Mouse (Mus musculus): ENCODE results near the gene Nckap5. TPM values are rescaled to one million over a fixed set of nuclear protein-coding genes. Genes with fewer than 3 reads are reported as not detected.
A peak's percentile ranks its signal among the peaks of the same experiment; 100 is the strongest.

The Nckap5 gene
- polyA plus RNA-seq, 1 experiment from 2014 or later, result 16.6 TPM

DNA sequence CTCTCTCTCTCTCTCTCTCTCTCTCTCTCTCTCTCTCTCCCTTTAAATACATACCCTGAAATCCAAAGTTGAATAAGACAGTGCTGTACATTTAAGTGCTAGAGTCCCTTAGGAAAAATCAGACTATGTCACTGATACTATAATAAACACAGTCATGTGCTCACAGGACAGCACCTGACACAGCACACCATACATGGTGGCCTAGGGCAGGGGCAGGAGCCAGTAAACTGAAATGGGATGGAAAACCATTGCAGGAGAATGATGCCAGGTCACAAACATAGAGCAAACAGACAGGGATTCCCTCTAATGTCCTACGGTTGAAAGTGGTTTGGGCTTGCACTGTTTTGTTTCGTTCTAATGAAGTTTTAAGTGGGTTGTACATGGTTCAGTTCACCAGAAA lies 70.2 kb downstream of the Nckap5 start:
- no peak for DNase-seq (ENCODE audit: low spot score)
- H3K27ac ChIP-seq (ENCODE audit: low read depth, low read length), result no peak overlapping the region
- no peaks in the 10 kb centered on the region for H3K36me3 ChIP-seq (ENCODE audit: control insufficient read depth, insufficient read depth, low read length)
- H3K27me3 ChIP-seq (ENCODE audit: control insufficient read depth, insufficient read depth, low read length), result no peaks in the 10 kb centered on the region
- H3K4me2 ChIP-seq (ENCODE audit: low read depth, low read length, severe bottlenecking), result no peak overlapping the region
- H3K9ac ChIP-seq (ENCODE audit: low read length), result no peak overlapping the region
- 53% methylated on average over 2 of the region's 2 CpGs for WGBS
- no peaks in the 10 kb centered on the region for H3K9me3 ChIP-seq (ENCODE audit: control insufficient read depth, low read length)
- ATAC-seq (replicated peaks; ENCODE audit: low FRiP score), result no peak
- no peak overlapping the region for H3K4me3 ChIP-seq (ENCODE audit: low read depth, low read length)
- peaks cover 4% of the 10 kb centered on the region; the same call in 1 of the 2 replicates for H3K4me1 ChIP-seq (replicated peaks; ENCODE audit: control insufficient read depth, insufficient read depth, low read length)

DNA sequence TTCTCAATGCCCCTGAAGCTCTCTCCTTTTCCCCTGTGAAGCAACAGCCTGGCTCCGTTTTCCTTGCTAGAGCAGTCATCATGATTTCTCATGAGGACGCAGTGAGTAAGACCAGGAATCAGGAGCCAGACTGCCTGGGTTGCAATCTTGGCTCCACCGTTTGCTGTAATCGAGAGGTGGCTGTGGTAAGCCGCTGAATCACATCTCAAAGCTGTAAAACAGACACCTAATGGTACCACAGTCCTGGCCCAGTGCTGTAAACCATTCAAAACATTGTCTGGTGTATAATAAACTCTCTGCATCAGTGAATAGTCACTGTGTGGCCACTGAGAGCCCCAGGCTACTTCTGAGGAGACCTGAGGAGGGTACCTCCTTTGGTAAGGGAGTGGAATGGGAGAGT lies 74.9 kb downstream of the Nckap5 start:
- Histone ChIP-seq H3K4me2 (ENCODE audit: low read depth, low read length, severe bottlenecking) (no peak overlapping the region), H3K9ac (ENCODE audit: low read length) (no peak overlapping the region), H3K4me1 (replicated peaks; ENCODE audit: control insufficient read depth, insufficient read depth, low read length) (no peaks in the 10 kb centered on the region), H3K4me3 (ENCODE audit: low read depth, low read length) (no peak overlapping the region), H3K27ac (ENCODE audit: low read depth, low read length) (no peak overlapping the region), H3K9me3 (ENCODE audit: control insufficient read depth, low read length) (no peaks in the 10 kb centered on the region), H3K36me3 (ENCODE audit: control insufficient read depth, insufficient read depth, low read length) (no peaks in the 10 kb centered on the region), H3K27me3 (ENCODE audit: control insufficient read depth, insufficient read depth, low read length) (no peaks in the 10 kb centered on the region)
- DNase-seq (ENCODE audit: low spot score) (no peak), ATAC-seq (replicated peaks; ENCODE audit: low FRiP score) (no peak)
- WGBS, result 78% methylated on average over 5 of the region's 5 CpGs

DNA sequence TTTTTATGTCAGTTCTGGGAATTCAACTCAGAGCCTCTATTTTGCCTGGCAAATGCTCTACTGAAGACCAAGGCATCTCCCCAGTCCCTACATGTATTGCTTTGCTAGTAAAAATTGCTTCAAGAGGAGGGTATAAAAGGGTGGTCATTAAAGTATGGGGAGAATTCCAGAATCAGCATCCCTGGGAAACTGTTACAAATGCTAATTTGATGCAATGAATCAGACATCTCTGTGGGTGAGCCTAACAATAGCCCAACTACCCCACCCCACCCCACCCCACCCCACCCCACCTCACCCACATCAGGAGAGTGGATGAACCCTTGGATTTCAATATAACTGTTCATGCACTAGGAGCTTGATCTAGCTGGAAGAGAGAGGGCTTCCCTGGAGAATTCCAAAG lies 77.0 kb downstream of the Nckap5 start:
- no peaks in the 10 kb centered on the region for H3K27me3 ChIP-seq (ENCODE audit: control insufficient read depth, insufficient read depth, low read length)

GRCm38 (mm10) chr1:126752247-126753037 lies 78.2 kb downstream of the Nckap5 start:
- Histone ChIP-seq H3K27me3 (ENCODE audit: control insufficient read depth, insufficient read depth, low read length) (no peaks in the 10 kb centered on the region), H3K4me3 (ENCODE audit: low read depth, low read length) (no peak overlapping the region), H3K4me1 (replicated peaks; ENCODE audit: control insufficient read depth, insufficient read depth, low read length) (no peaks in the 10 kb centered on the region), H3K9ac (ENCODE audit: low read length) (no peak overlapping the region), H3K9me3 (ENCODE audit: control insufficient read depth, low read length) (no peaks in the 10 kb centered on the region), H3K4me2 (ENCODE audit: low read depth, low read length, severe bottlenecking) (no peak overlapping the region), H3K27ac (ENCODE audit: low read depth, low read length) (no peak overlapping the region), H3K36me3 (ENCODE audit: control insufficient read depth, insufficient read depth, low read length) (no peaks in the 10 kb centered on the region)
- DNase-seq (ENCODE audit: low spot score) (no peak), ATAC-seq (replicated peaks; ENCODE audit: low FRiP score) (no peak; the same call in 1 of the 2 replicates)
- 85% methylated on average over 13 of the region's 13 CpGs for WGBS

More for the DNA sequence above, 77.0 kb downstream of the Nckap5 start:
- ATAC-seq (replicated peaks; ENCODE audit: low FRiP score) (no peak), DNase-seq (ENCODE audit: low spot score) (no peak)
- Histone ChIP-seq H3K9ac (ENCODE audit: low read length) (no peak overlapping the region), H3K4me3 (ENCODE audit: low read depth, low read length) (no peak overlapping the region), H3K36me3 (ENCODE audit: control insufficient read depth, insufficient read depth, low read length) (no peaks in the 10 kb centered on the region), H3K4me1 (replicated peaks; ENCODE audit: control insufficient read depth, insufficient read depth, low read length) (no peaks in the 10 kb centered on the region), H3K4me2 (ENCODE audit: low read depth, low read length, severe bottlenecking) (no peak overlapping the region), H3K27ac (ENCODE audit: low read depth, low read length) (no peak overlapping the region), H3K9me3 (ENCODE audit: control insufficient read depth, low read length) (no peaks in the 10 kb centered on the region)

- no peak overlapping the region for H3K4me2 ChIP-seq (ENCODE audit: low read depth, low read length, severe bottlenecking)
- H3K4me3 ChIP-seq (ENCODE audit: low read depth, low read length), result no peak overlapping the region
- 55% methylated on average over 6 of the region's 6 CpGs for WGBS
- H3K27ac ChIP-seq (ENCODE audit: low read depth, low read length), result no peak overlapping the region
- no peaks in the 10 kb centered on the region for H3K27me3 ChIP-seq (ENCODE audit: control insufficient read depth, insufficient read depth, low read length)
- no peaks in the 10 kb centered on the region for H3K36me3 ChIP-seq (ENCODE audit: control insufficient read depth, insufficient read depth, low read length)
- DNase-seq (ENCODE audit: low spot score) (no peak), ATAC-seq (replicated peaks; ENCODE audit: low FRiP score) (no peak)
- H3K9ac ChIP-seq (ENCODE audit: low read length), result no peak overlapping the region
- H3K9me3 ChIP-seq (ENCODE audit: control insufficient read depth, low read length), result no peaks in the 10 kb centered on the region
- no peaks in the 10 kb centered on the region for H3K4me1 ChIP-seq (replicated peaks; ENCODE audit: control insufficient read depth, insufficient read depth, low read length)
Observed at GRCm38 (mm10) chr1:126751137-126751536, 79.5 kb downstream of the Nckap5 start.

DNA sequence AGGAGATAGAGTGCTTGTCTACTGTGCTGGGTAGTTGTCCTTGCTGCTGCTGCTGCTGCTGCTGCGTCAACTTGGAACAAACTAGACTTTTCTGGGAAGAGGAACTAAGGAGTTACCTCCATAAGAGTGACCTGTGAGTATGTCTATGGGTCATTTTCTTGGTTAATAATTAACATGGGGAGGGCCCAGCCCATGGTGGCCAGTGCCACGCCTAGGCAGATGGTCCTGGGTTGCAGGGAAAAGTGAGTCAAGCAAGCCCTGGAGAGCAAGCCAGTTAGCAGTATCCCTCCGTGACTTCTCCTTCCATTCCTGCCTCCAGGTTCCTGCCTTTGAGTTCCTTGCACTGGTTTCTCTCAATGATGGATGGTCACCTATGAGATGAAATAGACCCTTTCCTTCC lies 80.4 kb downstream of the Nckap5 start:
- H3K4me1 ChIP-seq (replicated peaks; ENCODE audit: control insufficient read depth, insufficient read depth, low read length), result peaks cover 6% of the 10 kb centered on the region
- no peaks in the 10 kb centered on the region for H3K9me3 ChIP-seq (ENCODE audit: control insufficient read depth, low read length)
- no peak overlapping the region for H3K4me3 ChIP-seq (ENCODE audit: low read depth, low read length)
- ATAC-seq (replicated peaks; ENCODE audit: low FRiP score), result no peak
- WGBS, result 89% methylated on average over 3 of the region's 3 CpGs
- no peaks in the 10 kb centered on the region for H3K27me3 ChIP-seq (ENCODE audit: control insufficient read depth, insufficient read depth, low read length)
- no peak overlapping the region for H3K9ac ChIP-seq (ENCODE audit: low read length)
- no peak overlapping the region for H3K4me2 ChIP-seq (ENCODE audit: low read depth, low read length, severe bottlenecking)
- DNase-seq (ENCODE audit: low spot score), result no peak
- no peaks in the 10 kb centered on the region for H3K36me3 ChIP-seq (ENCODE audit: control insufficient read depth, insufficient read depth, low read length)
- H3K27ac ChIP-seq (ENCODE audit: low read depth, low read length), result no peak overlapping the region

GRCm38 (mm10) chr1:126747914-126748313 lies 82.7 kb downstream of the Nckap5 start:
- no peak overlapping the region for H3K9ac ChIP-seq (ENCODE audit: low read length)
- no peak overlapping the region for H3K4me2 ChIP-seq (ENCODE audit: low read depth, low read length, severe bottlenecking)
- H3K4me1 ChIP-seq (replicated peaks; ENCODE audit: control insufficient read depth, insufficient read depth, low read length), result peaks cover 6% of the 10 kb centered on the region
- ATAC-seq (replicated peaks; ENCODE audit: low FRiP score) (no peak), DNase-seq (ENCODE audit: low spot score) (no peak)
- no peak overlapping the region for H3K27ac ChIP-seq (ENCODE audit: low read depth, low read length)
- no peak overlapping the region for H3K4me3 ChIP-seq (ENCODE audit: low read depth, low read length)
- H3K27me3 ChIP-seq (ENCODE audit: control insufficient read depth, insufficient read depth, low read length), result no peaks in the 10 kb centered on the region
- no peaks in the 10 kb centered on the region for H3K9me3 ChIP-seq (ENCODE audit: control insufficient read depth, low read length)
- WGBS, result 73% methylated on average over 4 of the region's 4 CpGs
- no peaks in the 10 kb centered on the region for H3K36me3 ChIP-seq (ENCODE audit: control insufficient read depth, insufficient read depth, low read length)

DNA sequence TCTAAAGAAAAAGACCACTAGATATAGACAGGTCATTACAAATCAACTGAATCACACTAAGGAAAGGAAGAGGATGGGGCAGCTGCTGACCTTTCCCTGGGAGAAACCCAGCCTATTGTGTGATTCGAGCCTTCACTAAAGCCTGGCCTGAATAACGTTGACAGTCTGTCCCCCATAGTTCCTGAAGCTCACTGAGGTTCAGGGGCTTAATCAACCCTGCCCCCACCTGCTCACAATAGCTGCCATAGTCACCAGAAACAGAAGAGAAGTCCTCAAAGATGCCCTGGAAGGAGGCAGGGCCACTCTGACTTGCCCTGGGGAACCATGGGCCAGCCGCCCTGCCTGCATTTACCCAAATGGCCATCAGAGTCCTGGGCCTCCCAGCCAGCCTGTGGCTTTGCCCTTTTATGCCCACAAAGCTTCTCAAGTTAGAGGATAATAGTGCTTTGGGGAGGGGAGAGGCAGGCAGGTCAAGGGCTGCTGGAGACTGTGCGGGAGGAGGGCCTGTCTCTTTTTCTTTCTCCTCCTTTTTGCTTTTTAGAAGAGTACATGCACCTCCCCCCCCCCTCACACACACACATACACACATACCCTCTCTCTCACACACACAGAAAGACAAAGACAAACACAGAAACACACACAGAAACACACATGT lies 85.0 kb downstream of the Nckap5 start:
- DNase-seq (ENCODE audit: low spot score) (peak; percentile 54), ATAC-seq (replicated peaks; ENCODE audit: low FRiP score) (peak; percentile 68)
- H3K9ac ChIP-seq (ENCODE audit: low read length), result 0 out of 2 replicates have a peak overlapping the region, but pooled peaks have one; percentile 6
- peaks cover 6% of the 10 kb centered on the region for H3K4me1 ChIP-seq (replicated peaks; ENCODE audit: control insufficient read depth, insufficient read depth, low read length)
- no peaks in the 10 kb centered on the region for H3K27me3 ChIP-seq (ENCODE audit: control insufficient read depth, insufficient read depth, low read length)
- WGBS, result 15% methylated on average over 4 of the region's 4 CpGs
- H3K4me2 ChIP-seq (ENCODE audit: low read depth, low read length, severe bottlenecking), result no peak overlapping the region
- H3K9me3 ChIP-seq (ENCODE audit: control insufficient read depth, low read length), result no peaks in the 10 kb centered on the region
- no peak overlapping the region for H3K4me3 ChIP-seq (ENCODE audit: low read depth, low read length)
- no peaks in the 10 kb centered on the region for H3K36me3 ChIP-seq (ENCODE audit: control insufficient read depth, insufficient read depth, low read length)
- 0 out of 2 replicates have a peak overlapping the region, but pooled peaks have one; percentile 13 for H3K27ac ChIP-seq (ENCODE audit: low read depth, low read length)

Measured in forebrain, embryonic 11.5 days (tissue).